Mouse (Mus musculus): ENCODE results near the gene Slc22a16.
A peak's percentile ranks its signal among the peaks of the same experiment; 100 is the strongest.

Slc22a16 gene

GRCm38 (mm10) chr10:40638276-40638675 lies 68.1 kb downstream of the Slc22a16 start:
- no peak for DNase-seq (ENCODE audit: low read depth, low spot score)
- Histone ChIP-seq H3K36me3 (ENCODE audit: control insufficient read depth, insufficient read depth, low read length, poor library complexity, severe bottlenecking) (no peaks in the 10 kb centered on the region), H3K27me3 (ENCODE audit: control insufficient read depth, insufficient read depth, low read length, poor library complexity, severe bottlenecking) (no peaks in the 10 kb centered on the region)

GRCm38 (mm10) chr10:40638823-40639819 lies 69.0 kb downstream of the Slc22a16 start:
- H3K36me3 ChIP-seq (ENCODE audit: control insufficient read depth, insufficient read depth, low read length, poor library complexity, severe bottlenecking), result no peaks in the 10 kb centered on the region
- H3K27me3 ChIP-seq (ENCODE audit: control insufficient read depth, insufficient read depth, low read length, poor library complexity, severe bottlenecking), result no peaks in the 10 kb centered on the region
- DNase-seq (ENCODE audit: low read depth, low spot score), result no peak

- no peak for DNase-seq (ENCODE audit: low read depth, low spot score)
- no peaks in the 10 kb centered on the region for H3K27me3 ChIP-seq (ENCODE audit: control insufficient read depth, insufficient read depth, low read length, poor library complexity, severe bottlenecking)
- H3K36me3 ChIP-seq (ENCODE audit: control insufficient read depth, insufficient read depth, low read length, poor library complexity, severe bottlenecking), result no peaks in the 10 kb centered on the region
These were observed 70.3 kb downstream of the Slc22a16 start for GRCm38 (mm10) chr10:40640406-40640805.

GRCm38 (mm10) chr10:40641901-40642300 lies 71.8 kb downstream of the Slc22a16 start:
- no peaks in the 10 kb centered on the region for H3K36me3 ChIP-seq (ENCODE audit: control insufficient read depth, insufficient read depth, low read length, poor library complexity, severe bottlenecking)
- DNase-seq (ENCODE audit: low read depth, low spot score), result no peak
- H3K27me3 ChIP-seq (ENCODE audit: control insufficient read depth, insufficient read depth, low read length, poor library complexity, severe bottlenecking), result no peaks in the 10 kb centered on the region

GRCm38 (mm10) chr10:40643126-40643525 lies 73.0 kb downstream of the Slc22a16 start:
- DNase-seq (ENCODE audit: low read depth, low spot score), result no peak
- Histone ChIP-seq H3K36me3 (ENCODE audit: control insufficient read depth, insufficient read depth, low read length, poor library complexity, severe bottlenecking) (no peaks in the 10 kb centered on the region), H3K27me3 (ENCODE audit: control insufficient read depth, insufficient read depth, low read length, poor library complexity, severe bottlenecking) (no peaks in the 10 kb centered on the region)

GRCm38 (mm10) chr10:40644456-40644855 lies 74.3 kb downstream of the Slc22a16 start:
- no peaks in the 10 kb centered on the region for H3K27me3 ChIP-seq (ENCODE audit: control insufficient read depth, insufficient read depth, low read length, poor library complexity, severe bottlenecking)
- DNase-seq (ENCODE audit: low read depth, low spot score), result no peak
- H3K36me3 ChIP-seq (ENCODE audit: control insufficient read depth, insufficient read depth, low read length, poor library complexity, severe bottlenecking), result no peaks in the 10 kb centered on the region

- no peaks in the 10 kb centered on the region for H3K36me3 ChIP-seq (ENCODE audit: control insufficient read depth, insufficient read depth, low read length, poor library complexity, severe bottlenecking)
- no peak for DNase-seq (ENCODE audit: low read depth, low spot score)
- H3K27me3 ChIP-seq (ENCODE audit: control insufficient read depth, insufficient read depth, low read length, poor library complexity, severe bottlenecking), result no peaks in the 10 kb centered on the region
These were observed 75.2 kb downstream of the Slc22a16 start for GRCm38 (mm10) chr10:40645346-40645745.

- Histone ChIP-seq H3K27me3 (ENCODE audit: control insufficient read depth, insufficient read depth, low read length, poor library complexity, severe bottlenecking) (no peaks in the 10 kb centered on the region), H3K36me3 (ENCODE audit: control insufficient read depth, insufficient read depth, low read length, poor library complexity, severe bottlenecking) (no peaks in the 10 kb centered on the region)
- DNase-seq (ENCODE audit: low read depth, low spot score), result no peak
These were observed 78.6 kb downstream of the Slc22a16 start for GRCm38 (mm10) chr10:40648776-40649175.

GRCm38 (mm10) chr10:40649634-40650033 lies 79.5 kb downstream of the Slc22a16 start:
- peak; percentile 6 for DNase-seq (ENCODE audit: low read depth, low spot score)
- H3K36me3 ChIP-seq (ENCODE audit: control insufficient read depth, insufficient read depth, low read length, poor library complexity, severe bottlenecking), result no peaks in the 10 kb centered on the region
- no peaks in the 10 kb centered on the region for H3K27me3 ChIP-seq (ENCODE audit: control insufficient read depth, insufficient read depth, low read length, poor library complexity, severe bottlenecking)

- DNase-seq (ENCODE audit: low read depth, low spot score), result no peak
- H3K36me3 ChIP-seq (ENCODE audit: control insufficient read depth, insufficient read depth, low read length, poor library complexity, severe bottlenecking), result no peaks in the 10 kb centered on the region
- no peaks in the 10 kb centered on the region for H3K27me3 ChIP-seq (ENCODE audit: control insufficient read depth, insufficient read depth, low read length, poor library complexity, severe bottlenecking)
These were observed 81.5 kb downstream of the Slc22a16 start for GRCm38 (mm10) chr10:40651676-40652075.
